Mouse (Mus musculus) adrenal gland, adult 8-10 months (tissue): ENCODE measurements around the gene Actr10. TPM values are rescaled to one million over a fixed set of nuclear protein-coding genes. Genes with fewer than 3 reads are reported as not detected.

Source experiments
- DNase-seq: peaks from one replicate; pipeline ENCODE4 v3.0.0; 2022
- total RNA-seq, 4 experiments: library from RNA; stranded (reverse); gene quantifications; 2 replicates each; pipeline ENCODE4 v1.2.4; 2022

Actr10 gene
- total RNA-seq, 4 experiments from 2014 or later: 177 to 222 (median 203) TPM

DNA sequence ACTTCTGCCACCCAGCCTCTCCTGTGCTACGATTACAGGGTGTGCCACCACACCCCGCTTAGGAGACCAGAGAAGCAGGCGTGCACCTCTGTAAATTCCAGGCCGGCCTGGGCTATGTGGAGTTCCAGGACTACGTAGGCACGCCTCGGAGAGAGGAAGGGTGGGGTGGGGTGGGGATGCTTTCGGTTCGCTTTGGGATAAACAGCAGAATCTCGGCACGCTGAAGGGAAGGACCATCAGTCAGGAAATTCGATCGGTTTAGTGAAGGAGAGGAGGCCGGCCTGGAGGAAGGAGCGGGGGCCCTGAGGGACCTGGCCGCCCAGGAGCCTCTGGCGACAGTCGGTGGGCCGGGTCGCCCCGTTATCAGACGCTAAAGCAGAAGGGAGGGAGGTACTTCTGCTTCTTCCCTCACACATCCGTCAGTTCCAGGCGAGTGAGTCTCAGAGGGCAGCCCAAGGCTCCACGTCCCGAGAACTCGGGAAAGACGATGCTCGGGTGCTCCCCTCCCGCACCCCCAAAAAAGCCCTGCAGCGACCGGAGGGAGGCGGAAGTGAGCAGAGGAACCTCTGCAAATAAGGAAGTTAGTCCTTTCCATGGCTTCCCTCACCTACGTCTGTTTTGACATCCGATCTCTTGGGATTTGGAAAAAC lies 30.6 kb downstream of the Actr10 start:
- DNase-seq: peak; percentile 76

- peak; percentile 84 for DNase-seq
Measured at GRCm38 (mm10) chr12:70968791-70969307, 31.2 kb downstream of the Actr10 start.

DNA sequence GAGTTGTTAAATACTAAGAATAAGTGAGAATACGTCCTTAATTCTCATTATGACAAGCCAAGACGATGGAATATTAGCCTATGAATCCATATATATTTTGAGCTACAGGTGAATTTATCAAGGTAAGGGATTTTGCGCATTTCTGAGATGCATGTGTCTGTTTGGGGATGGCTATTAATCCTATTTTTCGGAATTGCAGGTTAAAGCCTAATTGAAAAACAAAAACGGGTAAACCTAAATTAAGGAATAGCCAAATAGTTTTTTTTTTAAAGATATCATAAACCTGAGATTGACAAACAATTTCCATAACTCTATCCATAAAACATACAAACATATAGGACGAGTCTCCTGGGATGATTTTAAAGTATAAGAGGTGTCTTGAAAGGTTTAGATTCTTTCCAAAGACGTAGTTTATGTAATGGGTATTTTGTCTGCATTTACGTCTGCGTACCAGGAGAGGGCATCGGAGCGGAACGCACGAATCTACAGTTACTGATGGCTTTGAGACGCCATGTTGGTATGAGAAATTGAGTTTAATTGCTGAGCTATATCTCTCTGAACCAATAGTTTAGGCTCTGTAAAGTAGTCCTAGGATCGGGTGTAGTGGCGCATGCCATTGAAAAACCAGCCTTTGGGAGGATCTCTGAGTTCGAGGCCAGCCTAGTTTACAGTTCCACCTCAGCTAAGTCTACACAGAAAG lies 32.0 kb downstream of the Actr10 start:
- DNase-seq: peak; percentile 42

DNA sequence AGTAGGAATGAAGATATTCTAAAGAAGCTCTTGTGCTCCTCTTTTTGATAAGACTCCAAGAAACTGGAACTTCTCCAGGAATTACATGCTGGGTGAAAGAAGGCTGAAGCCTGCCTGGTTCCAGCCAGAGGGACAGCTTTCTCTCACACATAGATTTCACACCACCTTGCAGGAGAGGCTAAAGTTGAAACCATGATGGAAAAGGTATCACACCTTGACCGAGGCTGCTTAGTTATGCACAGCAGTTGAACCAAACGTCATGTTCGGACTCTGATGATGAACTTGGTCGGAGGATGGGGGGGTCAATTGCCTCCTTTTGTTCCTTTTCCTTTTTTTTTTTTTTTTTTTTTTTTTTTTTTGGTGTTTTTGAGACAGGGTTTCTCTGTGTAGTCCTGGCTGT lies 36.2 kb downstream of the Actr10 start:
- DNase-seq: no peak

- DNase-seq: peak; percentile 90
Measured at GRCm38 (mm10) chr12:70974441-70975266, 37.0 kb downstream of the Actr10 start, which contains the start of gene Psma3. Gene Psma3 (plus strand): TSS chr12:70974621.

DNA sequence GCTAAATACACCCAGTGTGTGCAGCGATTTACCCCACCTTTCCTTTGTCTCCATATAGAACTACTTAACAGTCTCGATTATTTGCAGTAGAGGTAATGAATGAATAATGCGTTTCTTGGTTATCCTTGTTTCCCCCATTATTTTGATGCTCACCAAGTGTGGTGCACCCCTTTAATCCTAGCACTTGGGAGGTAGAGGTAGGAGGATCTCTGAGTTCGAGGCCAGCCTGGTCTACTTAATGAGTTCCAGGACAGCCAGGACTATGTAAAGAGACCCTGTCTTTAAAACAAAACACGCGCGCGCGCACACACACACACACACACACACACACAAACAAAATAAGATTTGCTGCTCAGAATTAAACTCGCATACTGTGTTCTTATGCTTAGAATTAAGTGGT lies 37.7 kb downstream of the Actr10 start:
- DNase-seq: no peak

DNA sequence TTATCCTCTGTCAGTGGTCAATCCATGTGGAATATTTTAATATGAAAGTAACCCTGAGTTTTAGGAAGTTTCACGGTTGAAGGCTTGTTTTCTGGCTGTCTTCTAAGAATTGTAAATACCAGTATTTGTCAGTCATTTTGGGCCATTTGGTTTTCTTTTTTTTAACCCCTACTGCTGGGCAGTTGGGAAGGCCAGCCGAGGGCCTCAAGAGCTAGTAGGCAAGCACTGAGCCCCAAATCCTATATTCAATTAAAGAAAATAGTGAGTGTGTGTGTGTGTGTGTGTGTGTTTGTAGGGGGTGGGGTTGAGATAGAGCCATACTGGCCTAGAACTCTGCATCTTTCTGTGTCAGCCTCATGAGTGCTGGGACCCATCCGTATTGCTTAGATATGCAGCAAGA lies 38.2 kb downstream of the Actr10 start:
- no peak for DNase-seq

DNA sequence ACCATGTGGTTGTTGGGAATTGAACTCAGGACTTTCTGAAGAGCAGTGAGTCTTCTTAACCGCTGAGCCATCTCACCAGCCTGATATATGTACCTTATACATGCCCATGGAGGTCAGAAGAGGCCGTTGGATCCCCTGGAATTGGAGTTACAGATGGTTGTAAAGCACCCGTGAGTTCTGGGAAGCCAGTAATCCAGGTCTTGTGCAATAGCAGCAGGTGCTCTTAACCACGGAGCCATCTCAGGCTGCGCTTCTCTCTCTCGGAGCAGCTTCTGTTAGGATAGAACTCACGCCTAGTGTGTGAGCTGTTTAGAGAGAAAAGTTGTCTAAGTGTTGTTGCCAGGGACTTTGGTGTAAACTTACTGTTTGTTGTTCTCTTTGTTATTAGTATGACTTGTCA lies 40.7 kb downstream of the Actr10 start:
- DNase-seq: no peak

DNA sequence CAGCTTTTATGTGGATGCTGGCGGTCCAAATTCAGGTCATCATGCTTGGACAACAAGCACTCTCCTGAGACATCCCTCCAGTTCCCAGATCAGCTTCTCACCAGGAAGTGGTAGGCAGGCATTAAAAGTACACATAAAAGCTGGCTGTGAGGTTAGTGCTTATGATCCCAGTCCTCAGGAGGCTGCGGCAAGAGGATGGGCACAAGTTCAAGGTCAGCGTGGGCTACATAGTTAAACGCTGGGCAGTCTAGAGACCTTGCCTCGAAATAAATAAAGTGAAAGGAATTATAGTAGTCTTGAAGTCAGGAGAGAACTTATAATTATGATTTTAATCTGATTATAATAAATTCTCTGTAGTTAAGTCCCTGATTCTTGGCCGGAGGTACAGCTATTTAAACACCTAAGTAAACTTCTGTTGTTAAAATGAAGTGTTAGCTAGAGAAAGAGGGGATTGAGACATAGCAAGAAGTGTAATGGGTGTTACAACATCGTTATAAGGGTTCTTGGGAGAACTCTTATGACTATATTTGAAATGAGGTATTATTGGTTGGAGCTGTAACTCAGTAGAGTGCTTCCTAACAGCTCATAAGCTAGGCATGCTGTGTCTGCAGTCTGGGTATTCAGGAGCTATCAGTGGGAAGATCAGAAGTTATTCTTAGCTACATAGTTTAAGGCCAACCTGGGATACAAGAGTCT lies 47.3 kb downstream of the Actr10 start:
- DNase-seq: no peak

DNA sequence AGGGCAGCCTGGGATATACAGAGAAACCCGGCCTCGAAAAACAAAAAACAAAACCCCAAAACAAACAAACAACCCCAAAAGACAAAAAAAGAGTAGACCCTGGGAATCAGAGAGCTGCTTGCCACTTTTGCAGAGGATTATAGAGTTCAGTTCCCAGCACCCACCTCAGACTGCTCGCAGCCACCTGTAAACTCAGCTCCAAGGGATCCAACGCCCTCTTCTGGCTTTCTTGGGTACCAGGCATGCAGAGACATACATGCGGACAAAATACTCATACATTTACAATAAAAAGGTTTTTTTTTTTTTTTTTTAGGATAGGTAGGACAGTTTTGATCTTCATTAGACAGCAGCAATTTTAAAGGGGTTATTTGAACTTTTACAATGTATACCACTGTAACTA lies 59.6 kb downstream of the Actr10 start:
- no peak for DNase-seq

GRCm38 (mm10) chr12:70999423-70999903 lies 61.8 kb downstream of the Actr10 start:
- no peak for DNase-seq

- DNase-seq: no peak
Measured at GRCm38 (mm10) chr12:71000344-71000743, 62.7 kb downstream of the Actr10 start.

DNA sequence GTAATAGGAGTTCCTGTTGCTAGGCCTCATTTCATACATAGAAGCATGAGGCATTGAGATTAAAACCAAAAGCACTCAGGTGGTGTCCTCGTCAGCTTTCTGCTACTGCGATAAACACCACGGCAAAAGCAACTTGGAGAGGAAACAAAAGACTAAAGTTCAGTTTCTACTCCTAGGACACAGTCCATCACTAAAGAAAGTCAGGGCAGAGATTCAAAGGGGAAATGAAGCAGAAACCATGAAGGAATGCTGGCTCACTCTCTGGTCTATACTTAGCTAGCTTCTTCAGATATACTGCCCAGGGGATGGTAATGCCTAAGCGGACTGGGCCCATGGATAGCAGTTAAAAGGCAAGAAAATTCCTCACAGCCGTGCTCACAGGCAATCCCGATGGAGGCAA lies 63.8 kb downstream of the Actr10 start:
- no peak for DNase-seq

GRCm38 (mm10) chr12:71003760-71004426 lies 66.2 kb downstream of the Actr10 start:
- DNase-seq: no peak

DNA sequence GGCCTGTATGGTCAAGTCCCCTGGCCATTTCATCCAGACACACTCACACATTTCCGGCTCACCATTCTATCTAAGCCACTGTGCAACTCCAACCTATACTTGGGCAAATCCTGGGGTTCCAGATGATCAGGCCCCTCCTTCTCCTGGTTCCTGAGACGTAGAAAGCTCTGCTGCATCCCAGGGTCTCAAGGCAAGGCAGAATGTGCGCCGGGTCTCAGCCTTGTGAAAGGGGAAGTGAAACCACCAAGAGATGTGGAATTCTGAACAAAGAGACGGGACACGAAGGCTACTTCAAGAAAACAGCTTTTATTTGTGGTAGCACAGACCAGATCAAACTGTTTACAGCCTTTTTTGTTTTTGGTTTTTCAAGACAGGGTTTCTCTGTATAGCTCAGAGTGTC lies 68.5 kb downstream of the Actr10 start:
- no peak for DNase-seq

GRCm38 (mm10) chr12:71006901-71007300 lies 69.2 kb downstream of the Actr10 start:
- DNase-seq: no peak

DNA sequence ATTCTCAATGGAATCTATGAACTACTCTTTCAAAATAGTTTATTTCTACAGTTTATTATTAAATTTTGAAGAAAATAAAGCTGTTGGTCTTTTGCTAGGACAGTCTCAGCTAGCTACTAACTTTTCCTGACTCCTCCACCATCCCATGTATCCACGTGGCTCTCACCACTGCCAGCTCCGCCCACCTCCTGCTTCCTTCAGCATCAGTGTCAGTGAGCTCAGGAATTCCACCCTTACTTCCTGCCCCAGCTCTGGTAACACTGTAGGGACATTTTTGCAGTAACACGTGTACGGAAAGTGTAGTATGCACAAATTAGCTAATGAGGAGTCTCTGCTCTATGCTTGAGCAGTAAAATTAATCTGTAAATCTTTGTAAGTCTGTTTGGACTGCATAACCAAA lies 72.1 kb downstream of the Actr10 start:
- DNase-seq: no peak
